Mouse (Mus musculus) cerebellum, adult 18-20 months (tissue): ENCODE data around the gene Olfr513.

Source experiments
- DNase-seq, 2 experiments: peaks; one replicate each; pipeline ENCODE4 v3.0.0; 2021

Olfr513 gene

DNA sequence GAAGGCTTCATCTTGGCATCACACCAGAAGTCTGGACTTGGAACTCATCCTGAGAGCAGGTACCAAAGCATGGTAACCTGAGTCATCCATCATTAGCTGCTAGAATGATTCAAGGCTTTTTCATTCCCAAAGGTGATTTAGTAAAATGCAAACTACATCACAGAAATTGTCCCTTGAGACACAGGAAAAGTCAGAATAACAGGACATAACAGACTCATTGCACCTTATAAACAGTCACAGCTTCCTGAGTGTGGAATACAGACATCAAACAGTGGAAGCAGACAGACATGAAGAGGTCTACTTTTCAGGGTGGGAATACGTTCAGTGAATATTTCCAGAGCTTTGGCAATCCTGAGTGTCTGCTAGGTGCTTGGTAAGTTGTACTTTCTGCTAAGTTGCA is at the start of gene Olfr513:
Gene Olfr513, plus strand, starts transcription at position 301 of the 400 bp plus-strand sequence.
- DNase-seq, result no peak

DNA sequence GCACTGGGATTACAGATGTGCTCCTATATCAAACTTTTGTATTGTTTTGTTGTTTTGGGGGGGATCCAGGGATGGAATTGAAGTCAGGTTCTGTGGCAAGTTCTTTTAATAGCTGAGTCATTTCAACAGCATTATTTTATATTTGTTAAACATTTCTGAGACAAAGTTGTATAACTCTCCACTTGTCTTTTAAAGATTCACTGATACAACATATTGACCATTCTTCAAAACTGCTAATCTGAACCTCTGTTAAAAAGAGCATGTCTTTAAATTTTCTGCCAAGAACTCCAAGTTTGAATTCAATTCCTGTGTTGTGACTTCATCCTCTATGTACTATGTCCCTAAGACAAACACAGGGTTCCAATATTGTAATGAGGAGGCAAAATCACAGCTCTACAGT is 37.8 kb upstream of the Olfr513 start, which contains the start of gene Olfr512:
Gene Olfr512, plus strand, starts transcription at position 301 of the 400 bp plus-strand sequence.
- DNase-seq, result no peak

DNA sequence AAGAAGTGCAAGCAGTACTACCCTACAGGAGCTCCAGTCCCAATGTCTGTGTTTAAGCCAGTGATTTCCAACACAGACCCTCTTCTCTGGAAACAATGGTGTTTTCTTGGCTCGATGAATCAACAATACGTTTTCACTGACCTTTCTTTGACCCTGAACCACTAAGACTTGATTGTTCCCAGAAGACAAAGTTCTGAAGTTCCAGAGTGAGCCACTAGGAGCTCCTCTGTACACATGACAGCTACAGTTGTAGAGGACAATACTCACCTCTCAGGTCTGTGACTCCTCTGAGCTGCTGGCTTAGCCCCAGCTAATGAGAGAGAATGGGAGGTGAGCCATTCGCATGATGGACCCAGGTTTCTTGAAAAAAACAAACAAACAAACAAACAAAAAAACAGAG is 9.6 kb downstream of the Olfr513 start:
- no peak for DNase-seq

DNA sequence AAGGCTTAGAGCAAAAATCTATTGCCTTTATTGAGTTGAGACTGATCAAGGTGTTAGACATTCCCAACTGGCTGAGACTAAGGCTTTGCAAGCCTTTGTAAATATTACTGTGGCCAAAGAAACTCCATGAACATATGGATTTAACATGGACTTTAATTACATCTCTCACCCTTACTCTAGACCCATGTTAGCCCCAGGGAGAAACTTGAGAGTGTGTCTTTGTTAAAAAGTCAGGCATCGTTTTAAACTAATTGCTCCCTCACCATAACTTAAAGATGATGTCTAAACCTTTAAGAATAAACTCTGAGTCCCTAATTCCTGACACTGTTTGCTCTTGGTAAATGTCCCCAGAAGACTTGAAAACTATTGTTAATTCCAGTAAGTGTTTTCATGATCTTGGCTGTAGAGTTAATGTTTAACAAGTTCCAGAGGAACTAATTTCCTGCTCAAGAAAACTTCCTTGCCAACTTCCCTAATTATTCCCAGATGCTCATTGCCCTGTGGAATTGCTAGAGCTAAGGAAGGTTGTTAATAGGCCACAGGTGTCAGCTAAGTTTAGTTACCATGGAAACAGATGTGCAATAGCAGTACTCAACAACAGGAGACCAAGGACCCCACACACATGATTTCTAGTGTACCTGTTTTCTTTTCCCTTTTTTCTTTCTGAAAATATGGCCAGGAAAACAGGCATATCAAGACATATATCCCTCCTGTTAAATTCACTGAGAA is 46.6 kb downstream of the Olfr513 start:
- no peak for DNase-seq
